Mouse (Mus musculus) ES-Bruce4 (cell line): Measurements from ENCODE around the gene Akap2. TPM values are rescaled to one million over a fixed set of nuclear protein-coding genes. Genes with fewer than 3 reads are reported as not detected.
A peak's percentile ranks its signal among the peaks of the same experiment; 100 is the strongest.

Experiments used
- H3K27ac ChIP-seq: 2 replicates; pipeline ENCODE4 v1.5.1; 2012; ENCODE audit warnings: low read length, inconsistent platforms; ENCODE audit not compliant: insufficient read depth
- H3K27me3 ChIP-seq: 2 replicates; pipeline ENCODE4 v1.6.1; 2012; ENCODE audit warnings: mild to moderate bottlenecking, low read length, inconsistent platforms; ENCODE audit not compliant: control insufficient read depth, poor library complexity, insufficient read depth, severe bottlenecking
- H3K36me3 ChIP-seq: 2 replicates; pipeline ENCODE4 v1.6.1; 2012; ENCODE audit warnings: inconsistent platforms, mild to moderate bottlenecking, low read length, moderate library complexity; ENCODE audit not compliant: control insufficient read depth, poor library complexity, insufficient read depth, severe bottlenecking
- H3K4me1 ChIP-seq: one replicate; pipeline ENCODE4 v1.8.1; 2011; ENCODE audit warnings: low read length; ENCODE audit not compliant: control insufficient read depth, insufficient read depth
- H3K4me3 ChIP-seq: 2 replicates; pipeline ENCODE4 v1.5.1; 2011; ENCODE audit warnings: low read depth, mild to moderate bottlenecking, low read length
- H3K9ac ChIP-seq: 2 replicates; pipeline ENCODE4 v1.6.1; 2012; ENCODE audit warnings: low read depth, mild to moderate bottlenecking, inconsistent platforms; ENCODE audit not compliant: poor library complexity, severe bottlenecking
- H3K9me3 ChIP-seq: replicated peaks from 2 replicates; pipeline ENCODE4 v1.6.1; 2012; ENCODE audit warnings: mild to moderate bottlenecking, low read length, inconsistent platforms; ENCODE audit not compliant: control insufficient read depth, poor library complexity, insufficient read depth, severe bottlenecking
- CTCF ChIP-seq: IDR thresholded peaks from one replicate; pipeline ENCODE4 v1.8.1; 2011; ENCODE audit warnings: low read depth, low read length
- EP300 ChIP-seq: IDR thresholded peaks from 2 replicates; pipeline ENCODE4 v1.6.1; 2011; ENCODE audit warnings: low read depth, low read length; ENCODE audit not compliant: insufficient read depth
- POLR2A ChIP-seq: IDR thresholded peaks from one replicate; pipeline ENCODE4 v1.8.1; 2011; ENCODE audit warnings: low read length; ENCODE audit not compliant: insufficient read depth
- polyA plus RNA-seq: library from polyadenylated mRNA; stranded (reverse); fragments of >200 nt; gene quantifications from 2 replicates; pipeline ENCODE4 v1.2.4, GENCODE M21; 2011; ENCODE audit warnings: low read depth; ENCODE audit not compliant: missing spikeins, insufficient read depth, insufficient read length

Akap2 gene
- polyA plus RNA-seq, 1 experiment, result 96.5 TPM

DNA sequence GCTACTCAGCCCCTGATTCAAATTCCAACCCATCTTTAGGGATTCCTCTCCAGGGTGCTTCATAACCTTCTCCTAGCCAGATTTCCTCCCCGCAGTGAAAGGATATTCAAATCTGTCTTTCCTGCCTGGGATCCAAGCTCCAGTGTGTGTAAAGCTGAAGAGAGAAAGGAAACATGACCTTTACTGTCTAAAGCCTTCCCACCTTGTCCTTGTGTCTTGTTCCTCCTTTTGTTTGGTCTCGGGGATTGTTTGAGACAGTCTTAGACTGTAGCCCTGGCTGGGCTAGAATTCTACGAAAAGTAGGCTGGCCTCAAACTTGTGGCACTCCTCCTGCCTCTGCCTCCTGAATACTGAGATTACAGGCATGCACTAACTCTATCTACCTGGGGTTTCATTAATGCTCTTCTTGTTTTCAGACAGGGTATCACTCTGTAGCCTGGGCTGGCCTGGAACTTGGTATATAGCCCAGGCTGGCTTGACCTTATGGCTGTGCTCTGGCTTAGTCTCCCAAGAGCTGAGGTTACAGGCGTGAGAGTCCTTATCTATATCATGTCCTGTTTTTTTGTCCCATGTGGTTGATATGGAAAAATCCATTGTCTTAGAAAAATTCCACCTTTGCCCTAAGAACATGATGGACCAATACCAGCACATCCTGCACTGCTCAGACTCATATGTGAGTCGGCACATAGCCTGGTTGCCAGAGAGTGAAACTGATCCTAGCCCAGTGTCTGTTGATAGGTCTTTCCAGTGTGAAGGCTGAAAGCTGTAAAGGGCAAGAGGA lies 22.9 kb upstream of the Akap2 start:
- H3K27ac ChIP-seq, result peak overlapping the region; percentile 53
- no peaks in the 10 kb centered on the region for H3K9me3 ChIP-seq
- H3K9ac ChIP-seq, result no peak overlapping the region
- H3K4me1 ChIP-seq, result peaks cover 6% of the 10 kb centered on the region
- TF ChIP-seq POLR2A (no peak), CTCF (no peak), EP300 (no peak)
- no peaks in the 10 kb centered on the region for H3K27me3 ChIP-seq
- H3K36me3 ChIP-seq, result no peaks in the 10 kb centered on the region
- H3K4me3 ChIP-seq, result no peak overlapping the region

DNA sequence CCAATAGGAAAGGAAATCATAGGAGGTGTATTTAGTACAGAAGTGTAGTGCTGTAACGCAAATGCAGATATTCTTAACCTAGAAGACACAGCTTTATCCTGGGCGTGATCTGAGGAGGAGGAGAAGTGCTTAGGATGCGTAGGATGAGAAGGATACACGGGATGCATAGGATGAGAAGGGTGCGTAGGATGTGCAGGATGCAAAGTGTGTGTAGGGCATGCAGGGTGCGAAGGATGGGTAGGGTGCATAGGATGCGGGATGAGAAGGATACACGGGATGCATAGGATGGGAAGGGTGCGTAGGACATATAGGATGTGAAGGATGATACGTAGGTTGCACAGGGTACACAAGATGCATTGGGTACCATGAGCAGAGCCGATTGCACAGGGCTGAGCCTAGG lies 20.5 kb upstream of the Akap2 start:
- H3K27ac ChIP-seq, result no peak overlapping the region
- H3K36me3 ChIP-seq, result no peaks in the 10 kb centered on the region
- H3K27me3 ChIP-seq, result no peaks in the 10 kb centered on the region
- no peaks in the 10 kb centered on the region for H3K9me3 ChIP-seq
- H3K9ac ChIP-seq, result no peak overlapping the region
- H3K4me1 ChIP-seq, result peaks cover 2% of the 10 kb centered on the region
- no peak overlapping the region for H3K4me3 ChIP-seq
- TF ChIP-seq CTCF, result no peak
- TF ChIP-seq POLR2A, result no peak
- no peak for TF ChIP-seq EP300

GRCm38 (mm10) chr4:57697918-57698611 lies 19.4 kb upstream of the Akap2 start:
- TF ChIP-seq CTCF (no peak), EP300 (no peak), POLR2A (no peak)
- Histone ChIP-seq H3K9ac (no peak overlapping the region), H3K4me3 (no peak overlapping the region), H3K27me3 (no peaks in the 10 kb centered on the region), H3K27ac (no peak overlapping the region), H3K36me3 (no peaks in the 10 kb centered on the region), H3K9me3 (no peaks in the 10 kb centered on the region), H3K4me1 (peaks cover 2% of the 10 kb centered on the region)

- Histone ChIP-seq H3K4me3 (no peak overlapping the region), H3K27me3 (no peaks in the 10 kb centered on the region), H3K27ac (no peak overlapping the region), H3K9ac (no peak overlapping the region), H3K9me3 (no peaks in the 10 kb centered on the region), H3K4me1 (peaks cover 4% of the 10 kb centered on the region), H3K36me3 (no peaks in the 10 kb centered on the region)
- no peak for TF ChIP-seq CTCF
- TF ChIP-seq EP300, result no peak
- TF ChIP-seq POLR2A, result no peak
Measured at GRCm38 (mm10) chr4:57701576-57701975, 15.9 kb upstream of the Akap2 start.

GRCm38 (mm10) chr4:57703574-57704470 lies 13.6 kb upstream of the Akap2 start:
- TF ChIP-seq POLR2A (no peak), CTCF (no peak), EP300 (no peak)
- Histone ChIP-seq H3K9me3 (no peaks in the 10 kb centered on the region), H3K4me1 (peaks cover 4% of the 10 kb centered on the region), H3K27me3 (no peaks in the 10 kb centered on the region), H3K9ac (no peak overlapping the region), H3K4me3 (no peak overlapping the region), H3K36me3 (no peaks in the 10 kb centered on the region), H3K27ac (no peak overlapping the region)
